Mouse (Mus musculus) embryonic facial prominence, embryonic 12.5 days (tissue): ENCODE measurements around the gene S100a4. TPM values are rescaled to one million over a fixed set of nuclear protein-coding genes. Genes with fewer than 3 reads are reported as not detected.
A peak's percentile ranks its signal among the peaks of the same experiment; 100 is the strongest.

ENCODE experiments used
- ATAC-seq: fragments of 200-750 bp; cut with Nextera tagmentation; 2 replicates; pipeline ENCODE4 v1.8.0; 2017; ENCODE audit not compliant: insufficient number of reproducible peaks, insufficient read depth, low FRiP score, low TSS enrichment
- H3K27ac ChIP-seq: fragments of 300-500 bp; sonication (generic); 2 replicates; pipeline ENCODE4 v1.5.1; 2016; ENCODE audit warnings: mild to moderate bottlenecking
- H3K27me3 ChIP-seq: fragments of 300-500 bp; sonication (generic); 2 replicates; pipeline ENCODE4 v1.6.1; 2016; ENCODE audit warnings: mild to moderate bottlenecking, moderate library complexity
- H3K36me3 ChIP-seq: fragments of 300-500 bp; sonication (generic); 2 replicates; pipeline ENCODE4 v1.6.1; 2016; ENCODE audit warnings: mild to moderate bottlenecking
- H3K4me1 ChIP-seq: fragments of 300-500 bp; sonication (generic); 2 replicates; pipeline ENCODE4 v1.6.1; 2016
- H3K4me2 ChIP-seq: fragments of 300-500 bp; sonication (generic); replicated peaks from 2 replicates; pipeline ENCODE4 v1.6.1; 2016; ENCODE audit warnings: mild to moderate bottlenecking, moderate library complexity
- H3K4me3 ChIP-seq: fragments of 300-500 bp; sonication (generic); 2 replicates; pipeline ENCODE4 v1.5.1; 2016; ENCODE audit warnings: mild to moderate bottlenecking
- H3K9ac ChIP-seq: fragments of 300-500 bp; sonication (generic); 2 replicates; pipeline ENCODE4 v1.6.1; 2016; ENCODE audit warnings: mild to moderate bottlenecking, moderate library complexity
- H3K9me3 ChIP-seq: fragments of 300-500 bp; sonication (generic); 2 replicates; pipeline ENCODE4 v1.6.1; 2016; ENCODE audit warnings: mild to moderate bottlenecking, moderate library complexity
- WGBS: fragments of 180-500 bp; shearing (Covaris S2); methylation state at CpG from one replicate; pipeline ENCODE4 v1.1.7; 2016; 5-methylcytosine and 5-hydroxymethylcytosine counted together
- polyA plus RNA-seq: library from polyadenylated mRNA; unstranded; fragments of >200 nt; fragmentation: Nextera tagmentation; extraction: Ambion mirVana; gene quantifications from 2 replicates; pipeline ENCODE4 v1.2.1, GENCODE M21; 2016

The S100a4 gene
- polyA plus RNA-seq, 1 experiment from 2014 or later: 7.2 TPM

- Histone ChIP-seq H3K4me3 (no peak overlapping the region), H3K27me3 (no peaks in the 10 kb centered on the region), H3K36me3 (no peaks in the 10 kb centered on the region), H3K9me3 (no peaks in the 10 kb centered on the region), H3K4me1 (peaks cover 28% of the 10 kb centered on the region), H3K4me2 (no peak overlapping the region), H3K9ac (no peak overlapping the region), H3K27ac (no peak overlapping the region)
- 74% methylated on average over 8 of the region's 8 CpGs for WGBS
- ATAC-seq: no peak
These were observed 2.9 kb upstream of the S100a4 start for GRCm38 (mm10) chr3:90600458-90601195.

GRCm38 (mm10) chr3:90601486-90602110 lies 2.0 kb upstream of the S100a4 start, which contains the start of gene Gm42674:
TSS of gene Gm42674 (plus strand) at chr3:90601904.
- 86% methylated on average over 11 of the region's 11 CpGs for WGBS
- Histone ChIP-seq H3K9ac (no peak within 1 kb of the TSS), H3K4me1 (peaks cover 36% of the 10 kb centered on the region), H3K27ac (no peak within 1 kb of the TSS), H3K4me2 (no peak within 1 kb of the TSS), H3K9me3 (no peaks in the 10 kb centered on the region), H3K4me3 (no peak within 1 kb of the TSS), H3K36me3 (no peaks in the 10 kb centered on the region), H3K27me3 (no peaks in the 10 kb centered on the region)
- no peak for ATAC-seq

- Histone ChIP-seq H3K27ac (peak overlapping the region; percentile 90), H3K4me2 (0 out of 2 replicates have a peak overlapping the region, but pooled peaks have one; percentile 2), H3K4me1 (peaks cover 30% of the 10 kb centered on the region), H3K36me3 (no peaks in the 10 kb centered on the region), H3K9ac (no peak overlapping the region), H3K9me3 (no peaks in the 10 kb centered on the region), H3K4me3 (no peak overlapping the region), H3K27me3 (no peaks in the 10 kb centered on the region)
- ATAC-seq: peak; percentile 64; the same call in 1 of the 2 replicates
- 36% methylated on average over 4 of the region's 4 CpGs for WGBS
These were observed 845 bp downstream of the S100a4 start for GRCm38 (mm10) chr3:90604416-90604815.

GRCm38 (mm10) chr3:90605049-90605448 lies 1.5 kb downstream of the S100a4 start:
- no peak for ATAC-seq
- Histone ChIP-seq H3K36me3 (no peaks in the 10 kb centered on the region), H3K27ac (peak overlapping the region; percentile 90), H3K4me1 (peaks cover 30% of the 10 kb centered on the region), H3K4me3 (no peak overlapping the region), H3K27me3 (no peaks in the 10 kb centered on the region), H3K4me2 (no peak overlapping the region), H3K9me3 (no peaks in the 10 kb centered on the region), H3K9ac (no peak overlapping the region)
- 65% methylated on average over 3 of the region's 3 CpGs for WGBS

GRCm38 (mm10) chr3:90605736-90606135 lies 2.2 kb downstream of the S100a4 start:
- H3K27ac ChIP-seq: peak overlapping the region; percentile 90
- ATAC-seq: no peak
- 59% methylated on average over 2 of the region's 2 CpGs for WGBS

GRCm38 (mm10) chr3:90606185-90606584 lies 2.6 kb downstream of the S100a4 start:
- Histone ChIP-seq H3K27me3 (no peaks in the 10 kb centered on the region), H3K4me1 (peaks cover 35% of the 10 kb centered on the region), H3K9me3 (no peaks in the 10 kb centered on the region), H3K9ac (no peak overlapping the region), H3K27ac (peak overlapping the region; percentile 90), H3K36me3 (no peaks in the 10 kb centered on the region), H3K4me3 (no peak overlapping the region), H3K4me2 (no peak overlapping the region)
- 47% methylated on average over 6 of the region's 6 CpGs for WGBS
- ATAC-seq: peak; percentile 42; the same call in 1 of the 2 replicates

More at GRCm38 (mm10) chr3:90605736-90606135, 2.2 kb downstream of the S100a4 start:
- Histone ChIP-seq H3K9ac (no peak overlapping the region), H3K4me1 (peaks cover 33% of the 10 kb centered on the region), H3K4me3 (no peak overlapping the region), H3K27me3 (no peaks in the 10 kb centered on the region), H3K36me3 (no peaks in the 10 kb centered on the region), H3K4me2 (no peak overlapping the region), H3K9me3 (no peaks in the 10 kb centered on the region)

- no peaks in the 10 kb centered on the region for H3K36me3 ChIP-seq
- H3K9ac ChIP-seq: no peak overlapping the region
- H3K4me3 ChIP-seq: no peak overlapping the region
- peaks cover 35% of the 10 kb centered on the region for H3K4me1 ChIP-seq
- WGBS: 83% methylated on average over 3 of the region's 3 CpGs
- no peak overlapping the region for H3K27ac ChIP-seq
- no peak overlapping the region for H3K4me2 ChIP-seq
- H3K27me3 ChIP-seq: no peaks in the 10 kb centered on the region
- H3K9me3 ChIP-seq: no peaks in the 10 kb centered on the region
- no peak for ATAC-seq
These were observed 3.8 kb downstream of the S100a4 start for GRCm38 (mm10) chr3:90607361-90607760.

GRCm38 (mm10) chr3:90608223-90608622 lies 4.7 kb downstream of the S100a4 start, which contains the start of gene S100a5:
TSS of gene S100a5 (plus strand) at chr3:90608523.
- no peaks in the 10 kb centered on the region for H3K36me3 ChIP-seq
- no peak within 1 kb of the TSS for H3K27ac ChIP-seq
- H3K4me1 ChIP-seq: peaks cover 40% of the 10 kb centered on the region
- H3K9ac ChIP-seq: no peak within 1 kb of the TSS
- no peak for ATAC-seq
- H3K4me3 ChIP-seq: no peak within 1 kb of the TSS
- H3K9me3 ChIP-seq: no peaks in the 10 kb centered on the region
- H3K4me2 ChIP-seq: no peak within 1 kb of the TSS
- WGBS: 63% methylated on average over 3 of the region's 3 CpGs
- H3K27me3 ChIP-seq: 0 out of 2 replicates have a peak, but pooled peaks cover 2% of the 10 kb centered on the region

- Histone ChIP-seq H3K27me3 (peaks cover 2% of the 10 kb centered on the region; the same call in 1 of the 2 replicates), H3K9ac (no peak overlapping the region), H3K27ac (no peak overlapping the region), H3K4me3 (no peak overlapping the region), H3K9me3 (no peaks in the 10 kb centered on the region), H3K4me2 (no peak overlapping the region), H3K4me1 (peaks cover 41% of the 10 kb centered on the region), H3K36me3 (no peaks in the 10 kb centered on the region)
- ATAC-seq: no peak
These were observed 5.5 kb downstream of the S100a4 start for GRCm38 (mm10) chr3:90609102-90609501.

- Histone ChIP-seq H3K36me3 (no peaks in the 10 kb centered on the region), H3K27me3 (peaks cover 2% of the 10 kb centered on the region; the same call in 1 of the 2 replicates), H3K27ac (no peak overlapping the region), H3K9me3 (no peaks in the 10 kb centered on the region), H3K9ac (no peak overlapping the region), H3K4me3 (no peak overlapping the region), H3K4me1 (peaks cover 23% of the 10 kb centered on the region; the same call in 1 of the 2 replicates), H3K4me2 (no peak overlapping the region)
- 92% methylated on average over 3 of the region's 3 CpGs for WGBS
- ATAC-seq: no peak
These were observed 7.9 kb downstream of the S100a4 start for GRCm38 (mm10) chr3:90611494-90611893.

GRCm38 (mm10) chr3:90612061-90612460 lies 8.5 kb downstream of the S100a4 start:
- Histone ChIP-seq H3K9ac (no peak overlapping the region), H3K36me3 (no peaks in the 10 kb centered on the region), H3K4me2 (no peak overlapping the region), H3K4me3 (no peak overlapping the region), H3K27ac (no peak overlapping the region), H3K4me1 (peaks cover 23% of the 10 kb centered on the region; the same call in 1 of the 2 replicates), H3K27me3 (peaks cover 2% of the 10 kb centered on the region; the same call in 1 of the 2 replicates), H3K9me3 (no peaks in the 10 kb centered on the region)
- WGBS: 72% methylated on average over 4 of the region's 4 CpGs
- ATAC-seq: no peak
